In genomic region chr2:43782157-43782556, GRCm38 (mm10) we compare ENCODE assay signal across 15 mouse cellular contexts.
"Had no signal": no experiment of that assay in that cellular context is flagged by ENCODE, and none has a peak within 500 bp of the region (broad histone marks: within the 10 kb centered on the region; RNA-seq: fewer than 3 reads in every experiment).

No protein-coding gene starts in this region.

- H3K27ac ChIP-seq: limb, embryonic 12.5 days; liver, embryonic 13.5 days; lung, embryonic 15.5 days; macrophage; midbrain, embryonic 12.5 days had no signal

- H3K4me2 ChIP-seq: limb, embryonic 12.5 days; liver, embryonic 13.5 days; lung, embryonic 15.5 days; midbrain, embryonic 12.5 days had no signal

- H3K27me3 ChIP-seq: liver, embryonic 13.5 days; lung, embryonic 15.5 days; megakaryocyte, embryonic 14.5 days had no signal

- DNase-seq: kidney, adult 8-10 months; kidney, postnatal 25 days; liver; liver, embryonic 13.5 days; liver, postnatal 0 days; lung, postnatal 14 days; right cerebral cortex, adult 18-20 months; right cerebral cortex, postnatal 25 days; thymus, postnatal 36 days had no signal

- H3K4me3 ChIP-seq: limb, embryonic 12.5 days; liver, embryonic 13.5 days; lung, embryonic 15.5 days; megakaryocyte, embryonic 14.5 days; midbrain, embryonic 12.5 days had no signal

- H3K4me1 ChIP-seq: limb, embryonic 12.5 days; liver, embryonic 13.5 days; lung, embryonic 15.5 days; midbrain, embryonic 12.5 days had no signal

- H3K9me3 ChIP-seq: limb, embryonic 12.5 days; liver, embryonic 13.5 days; lung, embryonic 15.5 days; megakaryocyte, embryonic 14.5 days; midbrain, embryonic 12.5 days had no signal

- H3K36me3 ChIP-seq: limb, embryonic 12.5 days; liver, embryonic 13.5 days; lung, embryonic 15.5 days; midbrain, embryonic 12.5 days had no signal

- H3K9ac ChIP-seq: limb, embryonic 12.5 days; liver, embryonic 13.5 days; liver, postnatal 0 days; lung, embryonic 15.5 days; midbrain, embryonic 12.5 days had no signal

- ATAC-seq: intestine, postnatal 0 days; liver, postnatal 0 days had no signal
